Mouse (Mus musculus) forebrain, embryonic 13.5 days (tissue): ENCODE measurements around the gene Pfdn5. TPM values are rescaled to one million over a fixed set of nuclear protein-coding genes. Genes with fewer than 3 reads are reported as not detected.

ENCODE experiments used
- polyA plus RNA-seq: library from polyadenylated mRNA; unstranded; fragments of >200 nt; fragmentation: Nextera tagmentation; extraction: Ambion mirVana; gene quantifications from 2 replicates; pipeline ENCODE4 v1.2.1, GENCODE M21; 2015

Pfdn5 gene
- polyA plus RNA-seq, 1 experiment from 2014 or later = 502 TPM

Other genes starting within 250 kb of the Pfdn5 start
- 4.5 and 6.7 TPM in 2 replicates for gene Tns2, start 225.7 kb upstream of the Pfdn5 start, polyA plus RNA-seq
- 21.7 and 25.4 TPM in 2 replicates for gene Spryd3, start 189.9 kb upstream of the Pfdn5 start, polyA plus RNA-seq
- 0.37 and 0.40 TPM in 2 replicates for gene Igfbp6, start 181.8 kb upstream of the Pfdn5 start, polyA plus RNA-seq
- gene Soat2, start 175.6 kb upstream of the Pfdn5 start, polyA plus RNA-seq = 0.10 TPM in 1 of 2 replicates, not detected in the other
- gene Zfp740, start 122.9 kb upstream of the Pfdn5 start, polyA plus RNA-seq = 90.0 and 98.7 TPM in 2 replicates
- 42.7 and 46.4 TPM in 2 replicates for gene Csad, start 121.4 kb upstream of the Pfdn5 start, polyA plus RNA-seq
- 0.32 and 0.48 TPM in 2 replicates for gene Itgb7, start 94.2 kb upstream of the Pfdn5 start, polyA plus RNA-seq
- 3.2 and 4.2 TPM in 2 replicates for gene Rarg, start 68.6 kb upstream of the Pfdn5 start, polyA plus RNA-seq
- 0.09 TPM in 1 of 2 replicates, not detected in the other for gene Gm9918, start 55.6 kb upstream of the Pfdn5 start, polyA plus RNA-seq
- gene Mfsd5, start 46.7 kb upstream of the Pfdn5 start, polyA plus RNA-seq = 46.7 and 48.9 TPM in 2 replicates
- 19.7 and 27.3 TPM in 2 replicates for gene Espl1, start 29.9 kb upstream of the Pfdn5 start, polyA plus RNA-seq
- 116 and 126 TPM in 2 replicates for gene Myg1, start 5.6 kb downstream of the Pfdn5 start, polyA plus RNA-seq
- gene Aaas, start 24.7 kb downstream of the Pfdn5 start, polyA plus RNA-seq = 64.1 and 66.5 TPM in 2 replicates
- gene Sp7, start 41.1 kb downstream of the Pfdn5 start, polyA plus RNA-seq = 0.15 and 0.18 TPM in 2 replicates
- gene Sp1, start 80.0 kb downstream of the Pfdn5 start, polyA plus RNA-seq = 7.0 and 8.1 TPM in 2 replicates
- gene Amhr2, start 119.3 kb downstream of the Pfdn5 start, polyA plus RNA-seq = 0.19 and 0.20 TPM in 2 replicates
- gene Prr13, start 132.9 kb downstream of the Pfdn5 start, polyA plus RNA-seq = 88.9 and 90.9 TPM in 2 replicates
- 198 and 212 TPM in 2 replicates for gene Pcbp2, start 144.4 kb downstream of the Pfdn5 start, polyA plus RNA-seq
- 6.6 and 13.4 TPM in 2 replicates for gene Gm10337, start 177.6 kb downstream of the Pfdn5 start, polyA plus RNA-seq
- 37.6 and 40.4 TPM in 2 replicates for gene Map3k12, start 190.9 kb downstream of the Pfdn5 start, polyA plus RNA-seq
- 87.7 and 103 TPM in 2 replicates for gene Tarbp2, start 192.1 kb downstream of the Pfdn5 start, polyA plus RNA-seq
- gene Npff, start 198.8 kb downstream of the Pfdn5 start, polyA plus RNA-seq = 1.6 and 3.9 TPM in 2 replicates